Mouse (Mus musculus) urinary bladder, postnatal 10 days (tissue): ENCODE results near the gene Slamf9.

Experiments used
- DNase-seq: peaks from one replicate; pipeline ENCODE4 v3.0.0; 2022; ENCODE audit warnings: low spot score

The Slamf9 gene

GRCm38 (mm10) chr1:172462534-172462933 is 12.6 kb upstream of the Slamf9 start:
- no peak for DNase-seq

DNA sequence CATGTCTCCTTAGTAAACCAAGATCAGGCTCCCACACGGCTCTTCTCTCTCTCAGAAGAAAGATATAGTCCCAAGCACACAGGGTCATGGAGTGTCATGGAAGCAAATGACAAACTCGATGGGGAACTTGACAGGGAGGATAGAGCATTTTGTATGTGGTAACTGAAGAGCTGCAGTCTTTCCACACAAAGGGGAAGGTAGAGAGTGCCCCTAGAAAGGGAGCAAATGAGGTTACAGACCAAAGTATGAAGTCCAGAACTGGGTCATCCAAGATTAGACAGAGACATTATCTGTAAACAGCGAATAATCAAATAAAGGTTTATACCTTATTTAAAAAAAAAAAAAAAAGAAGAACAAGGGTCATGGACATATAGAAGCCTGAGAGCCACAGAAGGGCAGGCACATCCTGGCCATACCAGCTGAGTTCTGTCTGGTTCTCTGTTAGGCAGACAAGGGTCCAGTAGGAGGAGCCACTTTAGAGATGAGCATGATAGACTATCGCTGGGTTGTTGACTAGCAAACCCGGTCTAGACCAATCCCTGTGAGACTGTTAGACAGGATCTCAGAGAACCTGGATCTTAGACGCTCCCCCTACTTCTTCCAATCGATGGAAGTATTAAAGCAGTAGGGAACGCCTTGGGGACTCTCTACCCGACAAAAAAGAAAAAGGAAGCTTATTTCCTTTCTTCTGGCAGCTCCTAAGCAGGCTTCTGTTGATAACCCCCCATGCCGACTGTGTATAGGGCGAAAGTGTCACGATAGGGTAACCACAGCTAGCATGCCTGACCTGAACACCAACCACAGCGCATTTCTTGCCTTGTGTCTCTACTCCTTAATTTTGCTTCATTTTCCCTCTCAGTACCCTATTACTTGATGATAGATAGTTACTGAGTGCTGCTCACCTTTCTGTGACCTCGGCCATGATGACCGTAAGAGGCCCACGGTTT is 11.5 kb upstream of the Slamf9 start:
- no peak for DNase-seq

GRCm38 (mm10) chr1:172468301-172468877 is 6.8 kb upstream of the Slamf9 start:
- no peak for DNase-seq

GRCm38 (mm10) chr1:172469373-172469772 is 5.8 kb upstream of the Slamf9 start:
- DNase-seq, result no peak

DNA sequence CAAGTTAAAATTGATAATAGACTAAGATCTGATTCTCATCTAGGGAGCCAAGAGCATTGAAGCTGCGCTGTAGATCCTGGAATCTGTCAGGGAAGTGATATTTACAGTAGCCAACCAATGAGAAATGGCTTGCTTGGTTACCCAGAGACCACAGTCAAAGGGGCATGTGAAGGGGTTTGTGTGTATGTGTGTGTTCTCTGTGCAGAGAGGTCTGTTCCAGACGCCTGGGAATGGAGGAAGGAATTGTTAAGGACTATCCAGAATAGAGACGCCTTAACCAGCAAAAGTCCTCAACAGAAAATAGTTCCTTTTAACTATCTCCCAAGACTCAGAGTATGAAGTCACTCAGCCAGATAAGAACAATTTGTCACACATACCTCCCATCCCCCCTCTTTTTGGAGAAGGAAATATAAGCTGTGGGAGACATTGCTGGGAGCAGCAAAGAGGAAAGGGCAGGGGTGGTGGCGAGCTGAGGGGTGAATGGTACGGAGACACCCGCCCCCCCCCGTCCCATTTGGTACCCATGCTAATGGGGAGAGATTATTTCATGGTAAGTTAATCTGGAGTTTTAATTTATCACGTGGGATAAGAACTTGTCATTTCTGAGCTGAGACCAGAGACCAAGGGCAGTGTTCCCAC is 5.2 kb upstream of the Slamf9 start:
- DNase-seq, result no peak

DNA sequence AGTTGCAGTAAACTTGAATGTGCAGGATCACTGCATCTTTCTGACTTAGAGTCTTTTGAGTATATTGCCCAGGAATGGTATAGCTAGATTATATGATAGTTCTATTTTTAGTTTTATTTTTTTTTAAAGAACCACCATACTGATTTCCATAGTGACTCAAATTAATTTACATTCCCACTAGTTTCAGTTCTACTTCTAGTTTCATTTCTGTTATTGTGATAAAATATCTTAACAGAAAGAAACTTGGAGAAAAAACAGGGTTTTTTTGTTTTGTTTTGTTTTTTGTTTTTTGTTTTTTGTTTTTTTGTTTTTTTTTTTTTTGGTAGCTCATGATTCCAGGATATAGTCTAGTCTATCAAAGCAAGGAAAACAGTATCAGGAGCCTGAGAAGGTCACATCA is 2.2 kb upstream of the Slamf9 start:
- DNase-seq, result no peak

GRCm38 (mm10) chr1:172474196-172474595 is 962 bp upstream of the Slamf9 start:
- DNase-seq, result no peak

DNA sequence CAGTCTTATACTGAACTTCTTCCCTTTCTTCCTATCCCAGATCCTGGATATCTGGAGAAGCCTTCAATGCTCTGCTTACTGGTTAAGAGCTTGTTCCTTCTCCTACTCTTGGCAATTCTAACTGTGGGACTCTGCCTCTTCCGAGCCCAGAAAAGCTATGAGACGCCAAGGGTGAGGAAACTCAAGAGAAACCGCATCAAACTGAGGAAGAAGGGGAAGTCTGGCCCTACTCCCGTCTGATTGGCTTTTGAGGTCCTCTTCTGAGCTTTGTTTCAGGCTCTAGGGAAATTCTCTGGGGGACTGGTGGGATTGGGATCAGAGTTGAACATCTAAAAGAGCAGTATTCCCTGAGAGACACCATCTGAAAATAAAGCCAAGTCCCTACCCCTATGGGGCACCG is 2.9 kb downstream of the Slamf9 start:
- DNase-seq, result no peak

GRCm38 (mm10) chr1:172480376-172480775 is 5.2 kb downstream of the Slamf9 start:
- DNase-seq, result no peak

DNA sequence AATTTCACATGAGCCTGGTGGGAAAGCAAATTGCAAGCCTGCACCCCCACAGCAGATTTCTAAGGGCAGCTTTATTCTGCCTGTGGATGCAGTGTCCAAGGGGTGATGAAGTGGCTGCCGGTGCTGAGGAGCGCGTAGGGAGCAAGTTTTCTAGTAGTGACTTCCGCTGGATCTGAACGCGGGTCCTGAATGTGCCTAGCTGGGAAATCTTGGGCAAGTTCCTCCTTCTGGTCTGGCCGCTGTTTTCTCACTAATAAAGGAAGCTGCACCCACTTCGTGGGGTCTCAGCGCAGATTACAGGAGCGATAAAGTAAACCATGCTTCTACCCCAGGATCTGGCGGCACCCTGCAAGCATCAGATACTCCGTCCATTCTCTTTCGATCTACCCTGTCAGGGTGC is 6.0 kb downstream of the Slamf9 start:
- no peak for DNase-seq

GRCm38 (mm10) chr1:172481540-172482280 is 6.6 kb downstream of the Slamf9 start, which contains the start of gene Igsf9:
Gene Igsf9 (plus strand): TSS chr1:172481788.
- DNase-seq, result peak; percentile 68

DNA sequence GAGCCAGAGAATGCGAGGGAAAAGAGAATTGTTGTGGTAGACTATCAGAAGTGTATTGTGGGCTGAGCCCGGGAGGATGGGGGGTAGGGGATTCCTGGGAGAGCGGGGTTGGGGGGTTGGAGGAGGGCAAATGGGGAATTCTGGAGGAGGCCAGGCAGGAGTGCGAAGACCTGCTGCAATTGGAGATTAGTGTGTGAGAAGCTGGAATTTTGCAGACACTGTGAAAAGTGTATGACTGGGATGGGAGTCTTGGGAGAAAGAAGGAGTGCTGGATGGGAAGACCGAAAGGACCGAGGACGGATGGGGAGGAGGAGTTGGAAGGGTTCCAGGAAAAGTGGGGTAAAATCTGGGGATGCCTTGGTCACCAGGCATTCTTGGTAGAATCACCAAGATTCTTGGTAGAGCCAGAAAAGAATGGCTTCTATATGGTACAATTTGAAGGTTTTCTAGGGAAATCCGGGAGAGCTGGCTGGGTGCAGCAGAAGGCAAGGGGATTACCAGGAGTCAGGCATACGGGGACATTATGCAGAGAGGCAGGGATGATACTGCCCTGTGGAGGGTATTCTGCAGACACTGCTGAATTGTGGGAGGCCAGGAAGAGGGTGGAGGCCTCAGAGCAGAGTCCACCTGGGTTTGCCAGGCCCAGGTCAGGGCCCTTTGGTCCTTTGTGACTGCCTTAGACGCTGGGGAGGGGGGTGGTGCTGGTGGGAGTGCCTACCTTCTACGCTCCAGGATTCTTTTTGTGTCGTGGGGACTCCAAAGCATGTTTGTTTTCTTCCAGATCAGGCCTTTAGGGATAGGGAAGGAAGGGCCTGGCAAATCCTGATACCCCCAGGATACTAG is 7.6 kb downstream of the Slamf9 start:
- DNase-seq, result no peak

DNA sequence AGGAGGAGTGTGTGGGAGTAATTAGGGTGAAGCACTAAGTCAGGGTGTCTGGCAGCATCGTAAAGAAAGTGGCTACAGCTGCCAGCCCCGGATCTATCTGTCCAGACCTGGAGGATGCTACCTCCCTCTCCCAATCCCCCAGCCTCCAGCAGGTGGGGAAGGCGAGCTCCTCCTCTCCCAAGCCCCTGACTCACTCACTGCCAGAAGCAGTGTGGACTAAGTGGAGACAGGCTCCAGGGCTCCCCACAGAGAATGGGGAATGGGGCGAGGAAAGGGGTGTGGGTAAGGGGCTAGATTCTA is 8.2 kb downstream of the Slamf9 start:
- no peak for DNase-seq

GRCm38 (mm10) chr1:172484236-172484635 is 9.1 kb downstream of the Slamf9 start:
- no peak for DNase-seq

DNA sequence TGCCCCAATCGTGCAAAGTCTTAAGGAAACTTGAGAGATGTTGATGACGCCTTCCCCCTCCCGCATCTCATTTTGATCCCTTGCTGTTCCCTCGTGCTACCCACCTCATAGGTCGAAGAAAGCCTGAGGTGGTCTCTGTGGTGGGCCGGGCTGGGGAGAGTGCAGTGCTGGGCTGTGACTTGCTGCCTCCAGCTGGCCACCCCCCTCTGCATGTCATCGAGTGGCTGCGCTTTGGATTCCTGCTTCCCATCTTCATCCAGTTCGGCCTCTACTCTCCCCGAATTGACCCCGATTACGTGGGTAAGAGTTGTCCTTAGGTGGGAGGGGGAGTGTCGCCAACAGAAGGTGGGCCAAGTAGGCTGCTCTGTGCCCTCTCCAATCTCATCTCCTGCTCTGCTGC is 9.5 kb downstream of the Slamf9 start:
- DNase-seq, result no peak

- no peak for DNase-seq
Measured at GRCm38 (mm10) chr1:172485821-172486220, 10.7 kb downstream of the Slamf9 start.

- DNase-seq, result no peak
Measured at GRCm38 (mm10) chr1:172486236-172486635, 11.1 kb downstream of the Slamf9 start.

DNA sequence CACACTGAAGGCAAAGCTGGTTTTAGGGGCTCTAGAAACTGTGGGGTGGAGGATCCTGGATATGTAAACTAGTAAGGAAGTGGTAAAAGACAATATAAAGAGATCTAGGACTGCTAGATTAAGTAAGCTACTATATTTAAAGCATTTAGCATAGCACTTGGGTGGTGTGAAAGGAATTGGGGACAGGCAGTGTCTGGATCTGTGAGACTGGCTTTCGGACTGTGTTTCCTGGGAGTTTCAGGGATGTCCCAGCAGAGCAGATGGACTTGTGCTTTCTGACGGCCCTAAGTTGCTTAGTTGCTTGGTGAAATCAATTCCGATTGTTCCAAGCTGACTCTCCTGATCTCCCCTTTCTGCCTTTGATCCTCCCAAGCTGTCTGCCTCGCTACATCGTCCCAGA is 11.5 kb downstream of the Slamf9 start:
- no peak for DNase-seq

GRCm38 (mm10) chr1:172487859-172488258 is 12.7 kb downstream of the Slamf9 start:
- no peak for DNase-seq

DNA sequence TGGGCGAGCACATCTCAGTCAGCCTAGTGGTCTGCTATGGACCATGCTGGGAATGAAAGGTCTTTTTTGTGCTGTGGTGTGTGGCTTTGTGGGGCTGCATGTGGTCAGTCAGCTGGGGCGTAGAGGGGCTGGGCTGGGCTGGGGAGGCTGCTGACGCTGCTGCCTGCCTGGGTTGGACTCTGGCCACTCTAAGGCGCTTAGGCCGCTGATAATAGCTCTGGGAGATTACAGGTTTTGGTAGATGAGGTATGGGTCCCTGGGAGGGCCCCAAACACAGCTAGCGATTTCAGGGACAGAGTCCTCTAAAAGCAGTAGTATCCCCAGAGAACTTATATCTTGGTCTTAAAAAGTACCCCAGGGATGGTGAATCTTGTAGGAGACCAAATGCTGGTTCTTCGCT is 13.7 kb downstream of the Slamf9 start:
- no peak for DNase-seq

- DNase-seq, result no peak
Measured at GRCm38 (mm10) chr1:172489585-172490250, 14.6 kb downstream of the Slamf9 start.
